Mouse (Mus musculus) urinary bladder, adult 18-20 months (tissue): Measurements from ENCODE around the gene Olfr748.
"Not testable (repeated sequence)": the region's sequence is repeated elsewhere in the genome, so short reads cannot be mapped to it uniquely, and the experiment has no call there.

Experiments used
- DNase-seq, 2 experiments: peaks; one replicate each; pipeline ENCODE4 v3.0.0; 2022; ENCODE audit warnings: low spot score in 2 of 2, mixed read lengths in 2 of 2

Olfr748 gene

DNA sequence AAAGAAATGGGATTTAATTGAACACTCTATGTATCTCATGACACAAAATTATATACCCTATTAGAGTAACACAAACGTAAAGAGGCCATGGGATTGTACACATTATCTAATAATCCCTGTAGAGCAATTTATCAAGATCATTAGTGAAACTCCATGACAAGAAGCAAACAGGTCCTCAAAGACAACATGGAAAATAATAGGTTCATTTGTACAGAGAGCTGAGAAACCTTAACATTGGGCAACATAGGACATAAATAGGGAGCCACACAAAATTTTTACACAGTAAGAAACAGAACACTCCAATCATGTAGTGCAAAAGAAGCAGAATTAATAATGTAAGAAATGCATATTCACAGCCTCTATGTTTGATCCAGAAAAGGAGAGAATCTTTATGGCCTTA, at the start of gene Olfr748:
Gene Olfr748 (plus strand): TSS at position 301 of the 400 bp plus-strand sequence.
- no peak for DNase-seq

DNA sequence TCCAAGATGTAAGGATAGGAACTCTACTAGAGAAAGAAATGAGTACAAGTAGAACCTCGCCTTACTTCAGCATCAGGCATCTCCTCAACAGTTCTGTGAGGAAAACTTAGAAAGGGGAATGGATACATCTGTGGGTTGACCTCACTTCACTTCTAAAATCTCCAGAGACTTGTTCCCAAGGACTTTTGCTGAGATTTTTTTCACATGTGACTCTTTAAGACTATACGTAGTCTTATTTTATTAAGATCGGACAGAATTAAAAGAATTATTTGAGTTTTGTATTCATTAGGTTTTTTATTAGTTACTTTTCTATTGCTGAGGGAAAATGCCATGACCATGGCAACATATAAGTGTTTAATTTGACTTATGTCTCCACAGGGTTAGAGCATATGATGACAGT, 14.1 kb upstream of the Olfr748 start, which contains the start of gene Olfr747:
Gene Olfr747 (minus strand): TSS at position 101 of the 400 bp plus-strand sequence.
- no peak for DNase-seq

DNA sequence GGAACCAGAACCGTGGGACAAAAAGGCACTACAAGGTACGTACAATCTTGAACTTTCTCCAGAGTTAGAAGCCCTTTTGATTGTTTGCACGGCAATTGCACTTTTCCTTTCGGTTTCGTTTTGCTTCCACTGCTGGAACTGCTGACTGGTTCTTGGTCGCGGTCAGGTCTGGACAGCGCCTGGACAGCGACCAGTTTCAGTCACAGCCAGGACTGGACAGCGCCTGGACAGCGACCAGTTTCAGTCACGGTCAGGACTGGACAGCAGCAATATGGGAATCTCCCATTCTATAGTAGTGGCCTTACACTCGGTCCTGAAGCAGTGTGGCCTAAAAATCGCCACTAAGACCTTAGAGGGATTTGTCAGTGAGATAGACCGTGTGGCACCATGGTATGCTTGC, 12.7 kb downstream of the Olfr748 start:
- not testable (repeated sequence) for DNase-seq

DNA sequence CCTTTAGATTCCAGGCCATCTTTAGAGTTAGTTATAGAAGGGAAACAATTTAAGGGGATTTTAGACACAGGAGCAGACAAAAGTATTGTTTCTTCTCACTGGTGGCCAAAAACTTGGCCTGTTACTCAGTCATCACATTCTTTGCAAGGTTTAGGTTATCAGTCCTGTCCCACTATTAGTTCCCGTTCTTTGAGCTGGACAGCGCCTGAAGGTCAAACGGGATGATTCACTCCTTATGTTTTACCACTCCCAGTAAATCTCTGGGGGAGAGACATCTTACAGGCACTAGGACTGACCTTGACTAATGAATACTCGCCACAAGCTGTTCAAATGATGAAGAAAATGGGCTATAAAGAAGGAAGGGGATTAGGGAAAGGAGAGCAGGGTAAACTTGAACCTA, 15.2 kb downstream of the Olfr748 start:
- DNase-seq: not testable (repeated sequence)

DNA sequence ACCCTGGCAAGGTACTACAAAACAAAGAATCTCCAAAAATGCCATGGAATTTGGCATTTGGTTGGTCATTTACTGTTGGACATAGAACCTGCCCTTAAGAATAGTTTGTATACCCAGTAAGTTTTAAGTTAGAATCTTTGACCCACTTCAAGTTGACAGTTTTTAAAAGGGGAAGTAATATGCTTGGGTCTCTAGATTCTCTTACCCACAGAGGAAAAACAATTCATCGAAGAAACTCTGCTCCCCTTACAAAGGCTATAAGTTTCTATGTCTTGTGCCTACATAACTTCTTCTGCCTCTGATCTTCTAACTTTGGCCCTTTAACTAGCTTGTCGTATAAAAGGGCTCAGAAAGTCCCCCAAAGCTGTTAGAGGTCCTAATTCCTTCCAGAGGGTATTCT, 33.2 kb downstream of the Olfr748 start:
- DNase-seq: no peak

DNA sequence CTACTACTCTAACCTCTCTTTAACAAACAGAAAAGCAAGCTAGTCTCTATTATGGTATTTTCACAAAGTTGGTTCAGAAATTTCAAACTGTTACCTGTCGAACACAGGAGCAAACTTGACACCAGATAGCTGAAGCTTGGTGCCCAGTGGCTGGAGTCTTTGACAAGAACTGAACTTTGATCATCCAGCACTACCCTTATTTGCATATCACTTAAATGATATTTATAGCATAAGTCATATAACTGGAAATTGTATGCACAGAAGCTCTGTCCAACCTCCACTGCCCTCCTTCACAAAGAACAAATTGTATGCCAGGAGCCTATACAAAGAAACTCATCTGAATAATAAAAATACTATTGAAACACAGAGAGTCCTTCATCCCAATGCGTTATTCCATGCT, 34.4 kb downstream of the Olfr748 start:
- DNase-seq: no peak

DNA sequence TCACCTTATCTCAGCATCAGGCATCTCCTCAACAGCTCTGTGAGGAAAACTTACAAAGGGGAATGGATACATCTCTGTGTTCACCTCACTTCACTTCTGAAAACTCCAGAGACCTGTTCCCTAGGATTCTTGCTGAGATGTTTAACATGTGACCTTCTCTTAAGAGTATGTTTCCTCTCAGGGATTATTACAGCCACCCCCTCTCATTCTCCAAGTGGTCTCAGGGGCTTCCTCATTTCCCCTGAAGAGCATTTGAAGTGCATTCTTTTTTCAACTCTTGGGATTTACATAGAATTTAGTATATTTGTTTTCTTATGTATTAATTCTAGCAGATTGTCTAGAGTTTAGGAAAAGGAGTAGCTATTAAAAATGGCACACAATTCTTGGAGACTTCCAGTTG, 37.8 kb downstream of the Olfr748 start, which contains the start of gene Olfr749:
Gene Olfr749 (minus strand): TSS at position 101 of the 400 bp plus-strand sequence.
- no peak for DNase-seq

DNA sequence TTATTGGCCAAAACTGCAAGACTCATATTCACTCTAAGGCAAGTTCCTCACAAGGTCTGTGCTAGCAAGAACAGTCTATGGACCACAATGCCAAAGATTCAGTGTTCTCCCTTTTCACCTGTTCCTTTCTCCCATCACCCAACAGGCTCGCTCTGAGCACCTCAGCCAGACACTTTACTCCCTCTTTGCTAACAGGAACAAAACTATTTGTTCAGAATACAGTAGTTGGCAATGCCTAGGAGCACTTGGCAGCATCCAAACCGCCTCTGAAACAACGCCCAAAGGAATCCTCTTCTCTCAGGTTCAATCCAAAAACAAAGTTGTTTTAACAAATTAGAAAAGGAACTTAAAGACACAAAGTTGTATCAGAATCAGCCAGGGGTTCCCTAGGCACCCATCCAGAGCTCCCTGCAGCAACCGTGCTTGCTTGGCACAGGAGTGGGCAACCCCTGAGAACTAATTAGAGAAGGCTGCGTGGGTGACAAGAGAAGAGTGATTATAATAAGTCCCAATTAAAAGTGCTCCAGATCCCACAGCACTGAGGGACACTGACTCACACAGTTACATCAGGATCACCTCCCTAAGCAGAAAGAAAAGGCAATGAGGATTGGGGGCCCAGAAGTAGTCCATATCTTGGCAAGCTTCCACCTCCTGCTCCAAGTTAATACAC, 51.4 kb downstream of the Olfr748 start:
- DNase-seq: no peak
